Mouse (Mus musculus) A20 (cell line): ENCODE results near the gene Nol6.
A peak's percentile ranks its signal among the peaks of the same experiment; 100 is the strongest.

ENCODE experiments used
- DNase-seq: peaks from one replicate; pipeline ENCODE4 v3.0.0-alpha.2; 2011; ENCODE audit warnings: low read depth, low spot score

The Nol6 gene

GRCm38 (mm10) chr4:41124180-41124951 is at the start of gene Nol6:
Gene Nol6, minus strand, starts transcription at chr4:41124455.
- DNase-seq: peak; percentile 100

GRCm38 (mm10) chr4:41170970-41171369 is 46.7 kb upstream of the Nol6 start:
- DNase-seq: no peak

- DNase-seq: peak; percentile 51
Measured at GRCm38 (mm10) chr4:41165693-41166475, 41.6 kb upstream of the Nol6 start.

- no peak for DNase-seq
Measured at GRCm38 (mm10) chr4:41164974-41165373, 40.7 kb upstream of the Nol6 start.

GRCm38 (mm10) chr4:41161232-41161631 is 37.0 kb upstream of the Nol6 start:
- no peak for DNase-seq

GRCm38 (mm10) chr4:41158251-41158650 is 34.0 kb upstream of the Nol6 start:
- DNase-seq: no peak

- no peak for DNase-seq
Measured at GRCm38 (mm10) chr4:41156961-41157360, 32.7 kb upstream of the Nol6 start.

- DNase-seq: no peak
Measured at GRCm38 (mm10) chr4:41153146-41153545, 28.9 kb upstream of the Nol6 start.

- no peak for DNase-seq
Measured at GRCm38 (mm10) chr4:41151186-41151585, 26.9 kb upstream of the Nol6 start.

- no peak for DNase-seq
Measured at GRCm38 (mm10) chr4:41149891-41150290, 25.6 kb upstream of the Nol6 start.

GRCm38 (mm10) chr4:41142601-41143000 is 18.3 kb upstream of the Nol6 start:
- no peak for DNase-seq

- DNase-seq: no peak
Measured at GRCm38 (mm10) chr4:41140174-41140875, 16.1 kb upstream of the Nol6 start.

GRCm38 (mm10) chr4:41136811-41137210 is 12.6 kb upstream of the Nol6 start:
- peak; percentile 61 for DNase-seq

- DNase-seq: no peak
Measured at GRCm38 (mm10) chr4:41136454-41136805, 12.2 kb upstream of the Nol6 start.

GRCm38 (mm10) chr4:41135711-41136453 is 11.6 kb upstream of the Nol6 start, which contains the start of gene Ube2r2:
Gene Ube2r2, plus strand, starts transcription at chr4:41135743.
- peak; percentile 70 for DNase-seq

- peak; percentile 89 for DNase-seq
Measured at GRCm38 (mm10) chr4:41134935-41135710, 10.9 kb upstream of the Nol6 start.

GRCm38 (mm10) chr4:41133529-41134291 is 9.5 kb upstream of the Nol6 start:
- DNase-seq: no peak

- DNase-seq: no peak
Measured at GRCm38 (mm10) chr4:41132471-41132870, 8.2 kb upstream of the Nol6 start.

- no peak for DNase-seq
Measured at GRCm38 (mm10) chr4:41129836-41130235, 5.6 kb upstream of the Nol6 start.

- peak; percentile 76 for DNase-seq
Measured at GRCm38 (mm10) chr4:41129406-41129805, 5.2 kb upstream of the Nol6 start.
